Mouse (Mus musculus): ENCODE results near the gene Dock10.

Gene Dock10

GRCm38 (mm10) chr1:80472395-80472794 lies 285.9 kb downstream of the Dock10 start:
- ATAC-seq (ENCODE audit: low TSS enrichment) = peak; percentile 99

DNA sequence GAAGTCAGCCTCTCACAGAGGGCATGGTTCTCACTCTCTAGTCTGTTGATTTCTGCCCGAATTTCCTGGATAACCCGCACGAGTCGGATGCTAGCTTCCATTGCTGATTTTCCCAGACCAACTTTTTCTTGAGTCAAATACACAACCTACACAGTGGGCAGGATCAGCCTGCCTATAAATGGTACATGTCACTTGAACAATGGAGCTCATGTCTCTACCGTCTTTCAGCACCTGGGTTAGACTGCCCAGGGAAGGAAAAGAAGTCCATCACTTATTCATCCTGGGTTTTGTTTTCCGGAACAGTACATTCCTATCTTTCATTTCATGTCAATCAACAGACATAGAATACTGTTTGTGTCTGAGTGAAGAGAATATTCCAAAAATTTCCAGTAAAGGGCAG lies 297.0 kb downstream of the Dock10 start, which contains the start of gene Gm45261:
TSS of gene Gm45261 (minus strand) at position 101 of the 400 bp plus-strand sequence.
- ATAC-seq (ENCODE audit: low TSS enrichment) = no peak

GRCm38 (mm10) chr1:80459923-80460322 lies 298.4 kb downstream of the Dock10 start:
- no peak for ATAC-seq (ENCODE audit: low TSS enrichment)

- no peak for ATAC-seq (ENCODE audit: low TSS enrichment)
Measured at GRCm38 (mm10) chr1:80459477-80459876, 298.9 kb downstream of the Dock10 start.

- no peak for ATAC-seq (ENCODE audit: low TSS enrichment)
Measured at GRCm38 (mm10) chr1:80453971-80454370, 304.4 kb downstream of the Dock10 start.

GRCm38 (mm10) chr1:80451914-80452549 lies 306.3 kb downstream of the Dock10 start:
- no peak for ATAC-seq (ENCODE audit: low TSS enrichment)
